Mouse (Mus musculus) liver, embryonic 11.5 days (tissue): ENCODE results near the gene Cd52. TPM values are rescaled to one million over a fixed set of nuclear protein-coding genes. Genes with fewer than 3 reads are reported as not detected.

ENCODE experiments used
- ATAC-seq: fragments of 200-750 bp; cut with Nextera tagmentation; replicated peaks from 2 replicates; pipeline ENCODE4 v1.8.0; 2017; ENCODE audit warnings: moderate number of reproducible peaks, mild to moderate bottlenecking, moderate TSS enrichment, moderate library complexity; ENCODE audit not compliant: low FRiP score
- DNase-seq: peaks from one replicate; pipeline ENCODE4 v3.0.0-alpha.2; 2017; ENCODE audit warnings: low spot score
- H3K27ac ChIP-seq: fragments of 300-500 bp; sonication (generic); 2 replicates; pipeline ENCODE4 v1.5.1; 2014; ENCODE audit warnings: mild to moderate bottlenecking, low read depth, low read length, control low read depth
- H3K27me3 ChIP-seq: fragments of 300-500 bp; sonication (generic); replicated peaks from 2 replicates; pipeline ENCODE4 v1.6.1; 2014; ENCODE audit warnings: low read length, mixed read lengths; ENCODE audit not compliant: control insufficient read depth, insufficient read depth
- H3K36me3 ChIP-seq: fragments of 300-500 bp; sonication (generic); 2 replicates; pipeline ENCODE4 v1.6.1; 2014; ENCODE audit warnings: mild to moderate bottlenecking, low read length, moderate library complexity, mixed read lengths; ENCODE audit not compliant: control insufficient read depth, insufficient read depth
- H3K4me1 ChIP-seq: fragments of 300-500 bp; sonication (generic); replicated peaks from 2 replicates; pipeline ENCODE4 v1.6.1; 2014; ENCODE audit warnings: low read length, mixed read lengths; ENCODE audit not compliant: control insufficient read depth, insufficient read depth
- H3K4me2 ChIP-seq: fragments of 300-500 bp; sonication (generic); 2 replicates; pipeline ENCODE4 v1.6.1; 2014; ENCODE audit warnings: mild to moderate bottlenecking, control low read depth, moderate library complexity
- H3K4me3 ChIP-seq: fragments of 300-500 bp; sonication (generic); 2 replicates; pipeline ENCODE4 v1.5.1; 2014; ENCODE audit warnings: low read depth, low read length, control low read depth
- H3K9ac ChIP-seq: fragments of 300-500 bp; sonication (generic); 2 replicates; pipeline ENCODE4 v1.6.1; 2014; ENCODE audit warnings: low read depth, low read length, control low read depth
- H3K9me3 ChIP-seq: fragments of 300-500 bp; sonication (generic); 2 replicates; pipeline ENCODE4 v1.6.1; 2016; ENCODE audit warnings: low read length, inconsistent platforms, mixed read lengths; ENCODE audit not compliant: control insufficient read depth
- WGBS: fragments of 180-500 bp; shearing (Covaris S2); extraction: QIAGEN DNeasy Blood & Tissue Kit; methylation state at CpG from one replicate; pipeline ENCODE4 v1.1.7; 2014; 5-methylcytosine and 5-hydroxymethylcytosine counted together
- polyA plus RNA-seq: library from polyadenylated mRNA; unstranded; fragments of >200 nt; fragmentation: Nextera tagmentation; extraction: Ambion mirVana; gene quantifications from 2 replicates; pipeline ENCODE4 v1.2.1, GENCODE M21; 2014

Cd52 gene
- polyA plus RNA-seq, 1 experiment from 2014 or later, result 16.4 TPM

DNA sequence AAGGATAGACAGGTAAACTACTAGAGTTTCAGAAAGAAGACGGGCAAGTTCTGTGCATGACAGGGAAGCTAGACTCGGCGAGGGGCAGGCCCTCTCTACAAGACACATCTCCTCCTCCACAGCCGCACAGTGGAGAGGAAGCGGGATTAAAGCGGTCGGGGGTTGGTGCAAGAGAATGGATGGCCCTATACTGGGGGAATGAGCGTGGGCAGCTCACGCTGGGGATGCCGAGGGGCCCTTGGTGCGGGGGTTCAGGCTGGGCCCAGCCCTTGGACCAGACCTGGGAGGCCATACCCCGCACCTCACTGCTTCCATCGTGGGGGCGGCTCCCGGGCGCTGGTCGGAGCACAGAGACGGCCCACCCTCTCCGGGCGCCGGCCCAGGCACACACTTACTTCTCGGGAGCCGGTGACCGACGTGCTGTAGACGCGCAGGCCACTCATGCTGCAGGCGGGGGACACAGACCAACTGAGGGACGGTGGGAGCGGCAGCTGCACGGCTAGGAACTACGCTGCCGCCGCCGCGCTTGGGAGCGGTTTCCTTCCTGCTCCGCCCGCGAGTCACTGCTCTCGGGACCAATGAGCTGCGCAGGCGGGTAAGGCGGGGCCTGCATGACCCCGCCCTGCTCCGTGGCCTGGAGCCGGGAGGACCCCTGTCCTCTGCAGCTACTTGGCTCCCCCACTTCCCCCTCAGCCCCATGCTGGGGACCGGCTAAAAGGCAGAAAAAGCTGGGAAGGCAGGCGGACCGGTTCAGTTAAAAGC lies 33.5 kb upstream of the Cd52 start, which contains the start of gene Sh3bgrl3:
TSS of gene Sh3bgrl3 (minus strand) at position 569 of the 762 bp plus-strand sequence.
- WGBS, result under 1% methylated on average over 46 of the region's 50 CpGs
- Histone ChIP-seq H3K9ac (peak within 1 kb of the TSS; percentile 92), H3K27ac (peak within 1 kb of the TSS; percentile 80), H3K36me3 (peaks cover 6% of the 10 kb centered on the region; the same call in 1 of the 2 replicates), H3K4me1 (peaks cover 43% of the 10 kb centered on the region), H3K9me3 (no peaks in the 10 kb centered on the region), H3K4me3 (peak within 1 kb of the TSS; percentile 86), H3K4me2 (peak within 1 kb of the TSS; percentile 96), H3K27me3 (no peaks in the 10 kb centered on the region)
- ATAC-seq (peak; percentile 94), DNase-seq (peak; percentile 88)

DNA sequence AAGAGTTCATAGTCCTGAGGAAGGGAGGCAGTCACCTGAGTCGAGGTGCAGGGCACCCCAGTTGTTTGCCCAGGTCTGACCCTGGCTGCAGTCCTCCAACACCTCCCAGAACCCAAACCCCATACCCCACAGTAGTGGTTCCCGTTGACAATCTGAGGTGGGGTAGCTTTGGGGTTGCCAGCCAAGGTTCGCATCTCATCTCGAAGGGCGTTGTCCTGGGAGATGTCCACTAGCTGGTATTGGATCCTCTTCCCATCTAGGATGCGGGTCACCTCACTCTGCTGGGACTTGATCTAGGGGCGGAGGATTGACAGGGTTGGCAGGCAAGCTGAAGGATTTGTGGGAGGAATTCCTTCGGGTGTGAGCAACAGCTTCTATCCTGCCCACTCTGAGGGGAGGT lies 32.9 kb upstream of the Cd52 start:
- no peak for DNase-seq
- H3K9me3 ChIP-seq, result no peaks in the 10 kb centered on the region
- no peak for ATAC-seq
- WGBS, result 49% methylated on average over 8 of the region's 8 CpGs
- peak overlapping the region; percentile 86 for H3K4me3 ChIP-seq
- peak overlapping the region; percentile 96 for H3K4me2 ChIP-seq
- H3K27ac ChIP-seq, result no peak overlapping the region
- H3K4me1 ChIP-seq, result peaks cover 43% of the 10 kb centered on the region
- peak overlapping the region; percentile 92 for H3K9ac ChIP-seq
- no peaks in the 10 kb centered on the region for H3K27me3 ChIP-seq
- peaks cover 6% of the 10 kb centered on the region; the same call in 1 of the 2 replicates for H3K36me3 ChIP-seq

DNA sequence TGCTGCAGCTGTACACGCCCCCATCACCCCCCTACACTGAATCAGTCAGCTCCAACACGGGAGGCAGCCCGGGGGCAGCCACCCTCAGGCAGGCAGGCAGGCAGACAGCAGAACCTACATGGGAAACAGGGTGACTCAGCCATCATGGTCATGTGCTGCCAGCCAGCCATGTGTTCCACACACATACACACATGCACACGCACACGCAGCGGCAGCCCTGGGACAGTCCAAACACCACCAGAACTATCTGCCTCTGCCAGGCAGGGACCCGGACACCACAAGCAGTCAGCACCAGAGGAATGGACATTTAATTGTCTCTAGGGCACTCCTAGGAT lies 32.2 kb upstream of the Cd52 start:
- ATAC-seq, result no peak
- H3K4me2 ChIP-seq, result peak overlapping the region; percentile 96
- peaks cover 43% of the 10 kb centered on the region for H3K4me1 ChIP-seq

DNA sequence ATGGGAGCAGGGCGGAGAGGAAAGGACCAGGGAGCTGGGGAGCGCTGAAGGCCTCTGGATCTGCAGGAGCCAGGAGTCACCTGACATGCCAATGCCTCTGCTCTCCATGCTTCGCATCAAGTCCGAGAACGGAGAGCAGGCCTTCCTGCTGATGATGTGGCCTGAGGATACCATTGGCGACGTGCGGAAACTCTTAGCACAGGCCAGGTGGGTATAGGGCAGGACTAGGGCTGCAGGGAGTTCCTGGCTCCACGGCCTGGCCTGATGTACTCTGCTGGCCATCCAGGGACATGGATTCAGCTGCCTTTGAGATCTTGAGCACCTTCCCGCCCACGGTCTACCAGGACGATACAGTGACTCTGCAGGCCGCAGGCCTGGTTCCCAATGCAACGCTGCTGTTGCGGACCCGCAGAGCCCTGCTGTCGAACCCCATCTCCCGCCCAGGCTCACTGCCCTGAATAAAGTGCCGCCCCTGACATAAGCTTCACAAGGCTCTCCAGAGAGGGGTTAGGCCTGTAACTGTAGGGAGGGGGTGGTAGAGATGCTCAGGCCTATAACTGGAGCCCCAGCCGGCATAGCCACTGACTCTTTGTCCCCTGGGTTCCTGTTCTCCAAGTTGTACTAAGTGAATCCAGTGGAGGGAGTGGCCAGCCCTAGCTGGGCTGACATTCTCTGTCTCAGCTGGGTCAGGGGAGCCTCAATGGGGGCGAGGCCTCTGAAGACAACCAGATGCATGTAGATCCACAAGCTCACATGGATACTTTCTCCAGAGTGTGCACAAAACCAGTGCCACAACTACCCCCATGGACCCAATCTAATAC lies 31.6 kb upstream of the Cd52 start:
- H3K4me1 ChIP-seq, result peaks cover 43% of the 10 kb centered on the region
- H3K4me2 ChIP-seq, result peak overlapping the region; percentile 96
- no peak for DNase-seq
- no peaks in the 10 kb centered on the region for H3K27me3 ChIP-seq
- no peak for ATAC-seq
- peaks cover 6% of the 10 kb centered on the region; the same call in 1 of the 2 replicates for H3K36me3 ChIP-seq
- no peaks in the 10 kb centered on the region for H3K9me3 ChIP-seq
- WGBS, result 89% methylated on average over 21 of the region's 21 CpGs
- H3K9ac ChIP-seq, result 0 out of 2 replicates have a peak overlapping the region, but pooled peaks have one; percentile 22
- peak overlapping the region; percentile 86; the same call in 1 of the 2 replicates for H3K4me3 ChIP-seq
- no peak overlapping the region for H3K27ac ChIP-seq

More for the DNA sequence above, 32.2 kb upstream of the Cd52 start:
- no peaks in the 10 kb centered on the region for H3K9me3 ChIP-seq
- no peaks in the 10 kb centered on the region for H3K27me3 ChIP-seq
- 84% methylated on average over 7 of the region's 7 CpGs for WGBS
- H3K27ac ChIP-seq, result no peak overlapping the region
- peak overlapping the region; percentile 22; the same call in 1 of the 2 replicates for H3K9ac ChIP-seq
- H3K36me3 ChIP-seq, result peaks cover 6% of the 10 kb centered on the region; the same call in 1 of the 2 replicates
- DNase-seq, result no peak
- H3K4me3 ChIP-seq, result peak overlapping the region; percentile 86; the same call in 1 of the 2 replicates

DNA sequence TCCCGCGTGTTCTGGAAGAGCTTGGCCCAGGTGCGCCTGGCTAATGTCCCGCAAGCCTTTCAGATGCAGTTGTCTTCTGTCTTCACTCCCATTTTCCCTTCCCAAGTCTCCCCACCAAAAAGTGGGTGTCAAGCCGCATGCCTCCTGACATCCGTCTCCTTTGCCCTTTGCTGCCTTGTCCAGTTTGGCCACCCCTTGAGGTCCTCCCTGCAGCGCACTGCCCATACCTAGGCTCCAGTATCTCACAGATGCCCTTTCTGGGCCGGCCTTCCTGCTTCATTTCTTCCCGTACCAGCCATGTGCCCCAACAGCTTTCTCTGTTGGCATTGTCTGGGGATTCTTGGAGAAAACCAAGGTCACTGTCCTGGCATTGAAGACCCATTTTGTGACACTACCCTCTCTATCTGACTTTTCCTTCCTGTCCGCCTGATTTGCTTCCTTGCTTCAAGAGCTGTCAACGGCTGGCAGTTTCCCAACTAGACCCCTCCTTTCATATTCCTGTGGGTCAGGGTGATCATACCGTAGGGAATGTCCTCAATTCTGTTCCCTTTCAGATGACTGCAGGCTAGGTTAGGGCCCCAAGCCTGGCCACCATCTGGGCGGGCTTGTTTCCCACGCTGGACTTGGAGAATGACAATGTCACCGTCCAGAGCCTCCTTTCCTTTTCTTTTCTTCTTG lies 30.6 kb upstream of the Cd52 start:
- H3K4me1 ChIP-seq, result peaks cover 41% of the 10 kb centered on the region
- H3K27ac ChIP-seq, result no peak overlapping the region
- H3K36me3 ChIP-seq, result no peaks in the 10 kb centered on the region
- ATAC-seq (no peak), DNase-seq (no peak)
- H3K4me3 ChIP-seq, result no peak overlapping the region
- H3K27me3 ChIP-seq, result no peaks in the 10 kb centered on the region
- WGBS, result 82% methylated on average over 15 of the region's 15 CpGs
- H3K4me2 ChIP-seq, result no peak overlapping the region
- no peak overlapping the region for H3K9ac ChIP-seq
- H3K9me3 ChIP-seq, result no peaks in the 10 kb centered on the region

DNA sequence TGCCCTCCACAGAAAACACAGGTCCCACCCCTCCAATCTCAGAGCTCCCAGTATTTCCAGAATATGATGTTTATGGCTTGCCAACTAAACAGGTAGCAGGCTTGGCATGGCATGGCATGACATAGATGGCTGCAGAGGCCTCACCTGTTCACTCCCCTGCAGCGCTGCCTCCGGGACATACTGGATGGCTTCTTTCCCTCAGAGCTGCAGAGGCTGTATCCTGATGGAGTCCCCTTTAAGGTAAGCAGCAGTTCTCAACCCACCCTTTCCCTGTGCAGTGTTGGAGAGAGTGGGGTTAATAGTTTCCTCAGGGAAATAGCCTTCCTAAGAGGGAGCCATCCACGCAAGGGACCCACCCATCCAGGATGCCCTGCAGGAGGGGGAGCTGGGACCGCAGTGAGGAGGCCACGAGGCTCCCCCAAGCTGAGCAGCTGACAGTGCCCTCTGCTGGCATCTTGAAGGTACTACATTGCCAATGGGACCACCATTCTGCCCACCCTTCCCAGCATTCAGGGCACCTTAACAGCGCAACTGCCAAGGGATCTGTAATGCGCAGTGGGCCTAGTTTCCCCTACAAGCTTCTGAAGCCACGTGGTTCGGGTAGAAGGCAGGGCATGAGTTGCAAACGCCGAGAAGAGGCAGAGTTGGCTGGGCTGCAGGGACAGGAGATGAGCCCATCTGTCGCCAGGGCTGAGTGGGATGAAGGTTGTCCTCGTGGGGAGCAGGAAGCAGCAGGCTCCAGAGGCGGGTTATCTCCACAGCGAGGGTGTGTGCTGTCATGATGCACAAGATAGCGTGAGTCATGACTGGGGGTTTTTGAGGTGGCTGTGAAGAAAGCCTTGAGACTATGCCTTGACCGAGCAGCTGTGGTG lies 29.0 kb upstream of the Cd52 start:
- DNase-seq (peak; percentile 60), ATAC-seq (no peak)
- peaks cover 30% of the 10 kb centered on the region for H3K4me1 ChIP-seq
- WGBS, result 17% methylated on average over 17 of the region's 17 CpGs
- H3K36me3 ChIP-seq, result no peaks in the 10 kb centered on the region
- no peak overlapping the region for H3K9ac ChIP-seq
- H3K27me3 ChIP-seq, result no peaks in the 10 kb centered on the region
- H3K4me3 ChIP-seq, result no peak overlapping the region
- H3K9me3 ChIP-seq, result no peaks in the 10 kb centered on the region
- H3K4me2 ChIP-seq, result peak overlapping the region; percentile 50
- H3K27ac ChIP-seq, result no peak overlapping the region

DNA sequence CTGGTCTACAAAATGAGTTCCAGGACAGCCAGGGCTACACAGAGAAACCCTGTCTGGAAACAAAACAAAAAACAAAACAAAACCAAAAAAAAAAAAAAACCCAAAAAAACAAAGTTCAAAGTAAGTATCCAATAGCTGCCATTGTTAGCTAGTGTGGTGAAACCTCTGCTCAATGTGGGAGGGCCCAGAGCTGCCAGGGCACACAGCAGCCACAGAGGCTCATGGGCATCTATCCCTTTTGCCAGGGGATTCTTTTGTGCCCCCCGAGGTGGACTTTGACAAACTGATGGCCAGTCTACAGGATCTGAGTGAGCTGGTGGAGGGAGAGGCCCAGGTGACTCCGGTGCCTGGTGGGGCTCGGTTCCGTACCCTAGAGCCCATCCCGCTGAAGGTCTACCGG lies 28.3 kb upstream of the Cd52 start:
- Histone ChIP-seq H3K36me3 (no peaks in the 10 kb centered on the region), H3K4me1 (peaks cover 33% of the 10 kb centered on the region)
- DNase-seq, result no peak

DNA sequence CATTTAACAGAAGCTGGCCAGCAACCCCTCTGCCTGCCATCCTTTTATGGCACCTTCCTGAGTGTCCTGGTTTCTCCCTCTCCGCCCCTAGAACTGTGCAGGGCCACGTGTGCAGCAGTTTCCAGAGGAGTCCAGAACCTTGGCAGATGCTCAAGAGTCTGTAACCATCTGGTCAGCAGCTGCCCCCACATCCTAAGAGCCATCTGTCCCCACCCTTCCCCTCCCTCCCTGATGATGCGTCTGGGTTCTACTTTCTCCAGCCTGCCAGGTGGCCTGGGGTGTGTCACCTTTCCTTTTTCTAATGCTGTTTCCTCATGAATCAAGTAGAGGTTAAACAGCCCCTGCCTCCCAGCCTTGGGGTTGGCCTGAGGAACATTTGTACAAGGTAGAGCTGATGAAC lies 27.4 kb upstream of the Cd52 start:
- ATAC-seq (no peak), DNase-seq (no peak)
- H3K9me3 ChIP-seq, result no peaks in the 10 kb centered on the region
- no peak overlapping the region for H3K27ac ChIP-seq
- 65% methylated on average over 3 of the region's 3 CpGs for WGBS
- H3K4me1 ChIP-seq, result peaks cover 29% of the 10 kb centered on the region
- no peaks in the 10 kb centered on the region for H3K36me3 ChIP-seq
- H3K4me2 ChIP-seq, result no peak overlapping the region
- H3K4me3 ChIP-seq, result no peak overlapping the region
- no peak overlapping the region for H3K9ac ChIP-seq
- no peaks in the 10 kb centered on the region for H3K27me3 ChIP-seq

More for the DNA sequence above, 28.3 kb upstream of the Cd52 start:
- Histone ChIP-seq H3K9me3 (no peaks in the 10 kb centered on the region), H3K27me3 (no peaks in the 10 kb centered on the region), H3K9ac (no peak overlapping the region), H3K4me3 (no peak overlapping the region), H3K4me2 (no peak overlapping the region), H3K27ac (no peak overlapping the region)
- WGBS, result 94% methylated on average over 6 of the region's 6 CpGs
- no peak for ATAC-seq
